Mouse (Mus musculus) large intestine, adult 2 months (tissue): ENCODE measurements around the gene Tmem106c. TPM values are rescaled to one million over a fixed set of nuclear protein-coding genes. Genes with fewer than 3 reads are reported as not detected.

Experiments used
- DNase-seq: peaks from one replicate; pipeline ENCODE4 v3.0.0-alpha.2; 2012; ENCODE audit warnings: low read depth, low spot score
- WGBS: fragments of 180-500 bp; shearing (Covaris S2); methylation state at CpG from one replicate; pipeline ENCODE4 v1.1.7; 2018; 5-methylcytosine and 5-hydroxymethylcytosine counted together
- polyA plus RNA-seq: library from polyadenylated mRNA; depleted of rRNA; stranded (reverse); fragments of >200 nt; gene quantifications from 2 replicates; pipeline ENCODE4 v1.2.3, GENCODE M21; 2012

Tmem106c gene
- polyA plus RNA-seq, 1 experiment = 28.6 TPM

- DNase-seq = no peak
- WGBS = 69% methylated on average over 7 of the region's 7 CpGs
These were observed 13.8 kb upstream of the Tmem106c start for GRCm38 (mm10) chr15:97950240-97950639.

- 14% methylated on average over 16 of the region's 16 CpGs for WGBS
- no peak for DNase-seq
These were observed 11.7 kb upstream of the Tmem106c start for GRCm38 (mm10) chr15:97952137-97952888.

GRCm38 (mm10) chr15:97952889-97953189 is 11.2 kb upstream of the Tmem106c start:
- no peak for DNase-seq
- 61% methylated on average over 4 of the region's 4 CpGs for WGBS

DNA sequence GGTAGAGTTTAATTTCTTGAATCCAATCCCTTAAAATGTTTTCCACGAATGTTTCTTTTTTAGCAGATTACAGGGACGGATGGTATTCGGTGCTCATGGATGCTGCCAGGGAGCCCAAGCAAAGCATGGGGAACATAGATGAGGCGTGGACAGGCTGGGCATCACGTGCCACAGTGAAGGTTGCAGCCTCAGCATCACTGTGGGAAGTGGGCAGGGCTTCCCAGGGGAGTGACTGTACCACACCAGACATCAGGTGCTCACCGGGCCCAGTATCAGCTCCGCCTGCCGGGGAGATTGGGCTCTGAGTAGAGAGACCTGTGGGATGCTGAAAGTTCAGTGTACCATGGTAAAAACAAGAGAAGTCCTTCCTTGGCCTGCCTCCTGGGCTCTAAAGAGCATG is 9.3 kb upstream of the Tmem106c start:
- no peak for DNase-seq
- WGBS = 68% methylated on average over 8 of the region's 8 CpGs

- WGBS = 52% methylated on average over 1 of the region's 1 CpGs
- no peak for DNase-seq
These were observed 8.7 kb upstream of the Tmem106c start for GRCm38 (mm10) chr15:97955286-97955685.

DNA sequence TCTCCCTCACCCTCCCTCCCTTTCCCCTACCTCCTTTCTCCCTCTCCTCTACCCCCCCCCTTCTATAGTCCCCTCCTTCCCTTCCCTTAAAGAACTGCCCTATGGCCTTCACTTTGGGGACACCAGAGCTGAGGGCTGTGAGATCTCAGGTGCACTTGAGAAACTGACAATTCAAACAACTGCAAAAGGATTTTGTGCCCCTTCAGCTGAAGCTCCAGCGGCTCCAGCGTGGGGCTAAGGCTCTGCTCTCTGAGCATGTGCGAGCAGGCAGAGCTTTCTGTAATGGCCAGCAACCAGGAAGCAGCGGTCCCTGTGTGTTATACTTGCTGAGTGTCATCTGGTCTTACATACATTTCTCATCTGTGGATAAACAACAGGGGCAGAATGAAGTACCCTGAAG is 8.3 kb upstream of the Tmem106c start:
- WGBS = 45% methylated on average over 4 of the region's 4 CpGs
- no peak for DNase-seq

DNA sequence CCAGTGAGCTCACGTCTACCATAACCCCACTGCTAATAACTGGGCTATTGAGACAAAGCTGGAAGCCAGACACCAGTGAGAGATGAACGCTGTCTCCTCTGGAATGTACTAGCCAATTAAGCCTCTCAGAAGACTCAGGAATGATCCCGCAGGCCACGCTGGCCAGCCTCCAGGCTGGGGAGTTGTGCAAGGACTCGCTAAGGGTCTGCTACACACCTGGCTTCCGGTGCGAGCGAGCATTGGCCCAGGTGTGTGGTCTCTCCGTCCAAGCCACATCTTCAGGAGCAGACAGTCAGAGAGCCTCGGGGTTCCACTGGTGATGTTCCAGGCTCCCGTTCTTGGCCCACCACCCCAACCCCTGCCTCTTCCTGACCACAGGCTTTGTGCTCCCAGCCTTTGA is 7.6 kb upstream of the Tmem106c start:
- 72% methylated on average over 11 of the region's 11 CpGs for WGBS
- no peak for DNase-seq

GRCm38 (mm10) chr15:97963329-97963988 is 541 bp upstream of the Tmem106c start:
- WGBS = 5% methylated on average over 13 of the region's 13 CpGs

DNA sequence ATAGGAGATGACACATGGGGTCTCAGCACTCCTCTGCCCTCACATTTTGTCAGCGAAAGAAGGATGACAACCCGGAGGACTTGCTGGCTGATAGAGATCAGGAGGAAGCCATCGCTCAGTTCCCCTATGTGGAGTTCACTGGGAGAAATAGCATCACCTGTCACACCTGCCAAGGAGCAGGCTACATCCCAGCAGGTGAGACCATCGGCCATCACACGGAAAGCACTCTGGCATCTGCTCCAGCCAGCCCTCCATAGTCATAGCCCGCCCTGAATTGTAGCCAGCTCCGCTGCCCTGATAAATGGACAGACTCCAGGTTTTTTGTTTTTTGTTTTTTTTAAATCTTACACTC is 812 bp downstream of the Tmem106c start:
- DNase-seq = no peak
- WGBS = 45% methylated on average over 7 of the region's 7 CpGs

More at GRCm38 (mm10) chr15:97963329-97963988, 541 bp upstream of the Tmem106c start:
- DNase-seq = no peak

GRCm38 (mm10) chr15:97965311-97966045 is 1.5 kb downstream of the Tmem106c start:
- no peak for DNase-seq
- whole genome bisulfite sequencing = 82% methylated on average over 17 of the region's 17 CpGs

- DNase-seq = no peak
- WGBS = 46% methylated on average over 6 of the region's 6 CpGs
These were observed 6.3 kb downstream of the Tmem106c start for GRCm38 (mm10) chr15:97970299-97970698.

DNA sequence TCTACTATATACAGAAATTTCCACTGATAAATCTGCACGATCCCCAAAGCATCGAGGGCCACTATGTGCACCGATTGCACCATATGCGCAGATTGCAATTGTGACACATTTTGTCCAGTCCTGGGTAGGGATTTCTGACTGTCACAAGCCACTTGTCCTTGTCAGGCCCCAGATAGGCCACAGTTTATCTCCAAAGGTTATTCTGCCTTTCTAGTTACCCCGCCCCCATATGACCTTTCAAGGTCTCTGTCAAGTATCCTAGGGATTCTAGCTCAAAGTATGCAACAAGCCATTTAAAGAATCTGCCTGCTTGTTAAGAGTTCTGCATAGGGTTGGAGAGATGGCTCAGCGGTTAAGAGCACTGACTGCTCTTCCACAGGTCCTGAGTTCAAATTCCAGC is 8.6 kb downstream of the Tmem106c start:
- WGBS = 84% methylated on average over 6 of the region's 6 CpGs
- DNase-seq = no peak

GRCm38 (mm10) chr15:97973248-97974005 is 9.4 kb downstream of the Tmem106c start:
- WGBS = 33% methylated on average over 11 of the region's 11 CpGs
- DNase-seq = no peak

GRCm38 (mm10) chr15:97981560-97981959 is 17.6 kb downstream of the Tmem106c start:
- DNase-seq = no peak
- WGBS = 70% methylated on average over 6 of the region's 6 CpGs

DNA sequence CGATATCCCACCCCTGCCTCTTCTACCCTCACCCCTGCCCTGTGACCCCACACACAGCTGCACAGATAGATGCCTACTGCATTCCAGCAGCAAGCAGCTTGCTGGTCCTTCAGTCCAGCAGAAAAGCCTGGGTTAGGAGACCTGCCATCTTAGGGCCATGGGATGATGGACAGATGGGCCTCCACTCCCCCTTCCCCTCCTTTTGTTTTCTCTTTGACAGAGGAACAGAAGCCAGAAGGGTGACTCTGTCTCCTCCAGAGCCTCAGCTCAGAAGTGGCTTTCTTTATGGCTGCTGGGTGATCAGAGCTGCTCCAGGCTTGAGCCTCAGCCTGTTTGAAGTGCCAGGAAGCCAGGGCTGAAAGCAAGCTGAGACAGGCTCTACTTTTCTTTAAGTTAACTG is 25.5 kb downstream of the Tmem106c start:
- 50% methylated on average over 1 of the region's 1 CpGs for WGBS
- DNase-seq = no peak

DNA sequence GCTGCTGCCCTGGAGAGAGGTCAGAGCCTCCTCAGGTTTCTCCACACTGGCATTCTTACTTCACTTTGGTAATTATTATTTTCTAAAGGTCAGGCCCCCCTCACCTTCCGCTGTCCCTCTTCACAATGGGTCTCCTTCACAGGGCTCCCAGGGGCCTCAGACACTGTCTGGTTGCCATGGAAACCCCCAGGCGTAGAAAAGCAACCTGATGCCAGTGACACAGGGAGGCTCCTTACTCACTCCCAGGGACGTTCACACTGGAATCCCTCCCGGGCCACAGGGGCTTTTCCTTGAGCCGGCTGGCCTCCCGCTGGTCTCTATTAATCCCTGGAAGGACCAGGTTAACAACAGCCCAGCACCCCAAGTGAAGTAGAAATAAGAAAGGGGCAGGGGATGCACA is 26.1 kb downstream of the Tmem106c start:
- 15% methylated on average over 6 of the region's 6 CpGs for WGBS
- DNase-seq = no peak

DNA sequence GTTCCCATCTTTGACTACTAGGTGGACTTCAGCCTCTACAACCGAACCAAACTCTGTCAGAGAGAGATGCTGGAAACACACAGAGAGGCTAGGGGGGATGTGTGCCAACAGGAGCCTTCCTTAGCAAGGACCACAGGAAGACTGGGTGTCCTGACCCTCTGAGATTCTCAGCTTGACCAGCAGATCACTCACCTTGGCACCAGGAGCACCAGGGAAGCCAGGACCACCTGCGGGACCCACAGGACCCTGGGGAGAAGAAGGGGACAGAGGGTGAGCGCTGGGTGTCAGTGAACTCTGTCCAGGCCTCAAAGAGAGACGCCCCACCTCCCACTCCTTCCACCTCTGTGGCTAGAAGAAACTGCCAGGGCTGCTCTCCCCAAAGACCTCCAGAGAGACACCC is 26.7 kb downstream of the Tmem106c start:
- WGBS = 41% methylated on average over 4 of the region's 4 CpGs
- no peak for DNase-seq

DNA sequence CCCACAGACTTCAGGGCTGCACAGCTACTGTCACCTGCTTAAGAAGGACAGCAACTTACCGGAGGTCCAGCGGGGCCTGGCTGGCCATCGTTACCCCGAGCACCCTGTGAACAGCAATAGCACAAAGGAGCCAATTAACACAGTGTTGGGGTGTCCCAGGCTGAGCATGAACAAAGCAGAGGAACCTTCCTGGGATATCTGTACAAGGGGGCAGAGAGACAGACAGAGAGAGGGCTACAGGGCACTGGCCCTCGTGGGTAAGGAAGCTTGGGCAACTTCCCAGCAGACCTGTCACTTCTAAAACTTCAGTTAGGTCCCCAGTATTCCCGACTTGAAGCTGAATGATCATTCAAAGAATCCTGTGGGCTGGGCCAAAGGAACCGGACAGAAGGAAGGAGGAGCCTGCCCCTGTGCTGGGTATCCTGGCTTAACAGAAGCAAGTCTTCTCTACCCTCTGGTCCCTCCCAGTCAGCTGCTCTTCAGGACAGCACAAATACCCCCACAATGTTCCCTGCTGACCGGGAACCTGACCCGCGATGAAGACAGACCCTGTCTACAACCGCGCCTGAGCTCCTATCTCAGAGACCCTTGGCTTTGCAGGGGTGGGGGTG is 27.4 kb downstream of the Tmem106c start:
- WGBS = 60% methylated on average over 12 of the region's 12 CpGs
- DNase-seq = no peak

DNA sequence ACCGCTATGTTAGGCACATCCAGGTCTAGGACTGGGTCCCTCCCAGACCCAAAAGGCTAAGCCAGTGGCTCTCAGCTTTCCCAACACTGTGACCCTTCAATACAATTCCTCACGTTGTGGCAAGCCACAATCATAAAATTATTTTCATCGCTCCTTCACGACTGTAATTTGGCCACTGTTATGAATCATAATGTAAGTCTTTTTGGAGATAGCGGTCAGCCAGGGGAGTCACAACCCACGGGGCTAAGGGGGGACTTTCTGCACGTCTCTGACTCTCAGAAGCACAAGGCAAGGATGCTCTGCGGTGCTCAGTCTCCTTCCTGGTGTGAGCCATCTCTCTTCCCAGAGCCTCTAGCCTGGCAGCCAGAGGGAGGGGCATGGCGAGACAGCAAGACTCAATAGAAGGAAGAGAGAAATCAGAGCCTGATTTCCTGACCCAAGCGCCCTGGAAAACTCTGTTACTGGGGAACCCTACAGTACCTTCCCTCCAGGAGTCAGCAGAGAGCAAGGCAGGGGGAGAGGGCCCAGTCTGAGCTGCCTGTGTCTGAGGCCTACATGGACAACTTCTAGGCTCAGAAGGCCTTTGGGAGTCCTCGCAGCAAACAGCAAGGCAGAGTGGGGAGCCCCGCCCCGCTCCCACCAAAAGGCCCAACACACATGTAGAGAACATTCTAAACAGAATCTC is 28.2 kb downstream of the Tmem106c start:
- WGBS = 74% methylated on average over 13 of the region's 13 CpGs
- DNase-seq = no peak
